Mouse (Mus musculus) T-helper 1 cell (primary cell): ENCODE measurements around the gene Drosha.

Experiments
- in situ Hi-C: fragments of 300-600 bp; cut with MboI, MseI; formaldehyde crosslinking; loops from one replicate; pipeline ENCODE4 v1.15.1; 2025; ENCODE audit warnings: high pct_unique_total_duplicates

Drosha gene

DNA sequence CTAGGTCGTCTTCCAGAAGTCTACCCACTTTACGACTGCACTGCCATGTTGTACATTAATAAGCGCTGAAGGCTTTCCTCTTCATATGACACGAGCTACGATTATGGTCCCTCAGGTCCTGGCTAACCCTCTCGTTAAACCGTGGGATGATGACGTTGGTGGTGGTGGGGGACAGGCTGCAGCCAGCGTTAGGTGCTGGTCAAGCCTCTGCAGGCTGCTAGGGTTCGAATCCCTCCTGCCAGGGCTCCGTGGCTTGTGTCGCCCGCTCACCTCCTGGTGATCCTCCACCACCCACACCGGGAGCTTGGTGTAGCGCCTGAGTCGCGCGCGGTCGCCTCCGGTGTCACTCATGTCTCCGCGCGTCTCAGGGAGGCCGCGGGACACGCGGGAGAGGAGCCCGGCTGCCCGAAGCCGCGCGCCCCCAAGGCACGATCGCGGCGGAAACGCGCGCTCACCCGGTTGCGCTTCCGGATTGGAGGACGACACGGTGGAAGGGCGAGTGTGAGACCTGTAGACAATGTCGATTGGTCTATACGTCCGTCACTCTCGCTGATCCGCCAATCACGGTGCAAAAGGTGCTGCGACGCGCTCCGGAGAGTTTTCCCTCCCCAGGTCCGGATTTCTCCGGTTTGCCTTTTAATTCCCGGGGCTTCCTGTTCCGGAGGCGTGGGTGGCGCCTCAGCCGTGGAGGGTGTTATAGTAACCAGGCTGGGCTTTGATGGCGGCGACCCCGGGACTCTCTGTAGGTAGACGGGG, at the start of gene Drosha, which contains the start of gene 6030458C11Rik:
Gene Drosha, plus strand, starts transcription at position 619 of the 756 bp plus-strand sequence.
Gene 6030458C11Rik, minus strand, starts transcription at position 453 of the 756 bp plus-strand sequence.
- in situ Hi-C loops = loop anchor here (25.0 kb wide), 2 partner anchors 812 to 1437 kb away; partner anchors contain the start of gene Tars

- in situ Hi-C loops = loop anchor here (5.0 kb wide), 1 partner anchor 34 kb away; no protein-coding TSS in a partner anchor
Observed at GRCm38 (mm10) chr15:12781296-12781695, 43.3 kb upstream of the Drosha start.

- in situ Hi-C loops = loop anchor here (5.0 kb wide), 1 partner anchor 35 kb away; no protein-coding TSS in a partner anchor
Observed at GRCm38 (mm10) chr15:12781729-12782326, 42.8 kb upstream of the Drosha start.

DNA sequence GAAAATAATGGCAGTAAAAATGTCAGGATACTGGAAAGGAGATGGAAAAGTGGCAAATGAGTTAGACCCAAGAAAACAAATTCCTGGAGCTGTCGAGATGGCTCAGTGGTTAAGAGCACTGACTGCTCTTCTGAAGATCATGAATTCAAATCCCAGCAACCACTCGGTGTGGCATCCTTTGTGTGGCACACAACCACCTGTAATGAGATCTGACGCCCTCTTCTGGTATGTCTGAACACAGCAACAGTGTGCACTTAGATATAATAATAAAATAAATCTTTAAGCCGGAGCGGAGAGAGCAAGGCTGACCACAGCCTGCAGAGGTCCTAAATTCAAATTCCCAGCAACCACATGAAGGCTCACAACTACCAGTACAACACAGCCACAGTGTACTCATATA, 36.1 kb upstream of the Drosha start:
- in situ Hi-C loops = no loop called here

DNA sequence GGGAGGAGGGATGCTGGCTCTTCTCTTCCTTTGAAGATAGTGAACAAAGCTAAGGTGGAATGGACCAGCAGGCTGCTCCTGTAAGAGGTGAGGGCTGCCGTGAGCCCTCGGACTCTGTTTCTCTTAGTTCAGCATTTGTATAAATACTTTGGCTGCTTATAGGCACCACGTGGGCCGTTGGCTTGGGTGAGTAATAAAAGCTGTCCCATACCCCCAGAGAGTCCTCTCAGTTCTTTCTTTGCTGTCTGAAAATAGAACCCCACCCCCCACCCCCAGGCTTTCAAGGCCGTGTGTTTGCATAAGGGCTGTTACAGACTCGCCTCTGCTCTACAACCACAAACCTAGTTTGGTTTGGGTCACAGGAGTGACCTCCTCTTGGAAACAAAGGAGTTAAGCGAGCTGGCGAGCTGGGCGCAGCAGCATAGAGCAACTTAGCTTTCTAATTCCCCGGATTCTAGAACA, 35.2 kb upstream of the Drosha start:
- in situ Hi-C loops = no loop called here

DNA sequence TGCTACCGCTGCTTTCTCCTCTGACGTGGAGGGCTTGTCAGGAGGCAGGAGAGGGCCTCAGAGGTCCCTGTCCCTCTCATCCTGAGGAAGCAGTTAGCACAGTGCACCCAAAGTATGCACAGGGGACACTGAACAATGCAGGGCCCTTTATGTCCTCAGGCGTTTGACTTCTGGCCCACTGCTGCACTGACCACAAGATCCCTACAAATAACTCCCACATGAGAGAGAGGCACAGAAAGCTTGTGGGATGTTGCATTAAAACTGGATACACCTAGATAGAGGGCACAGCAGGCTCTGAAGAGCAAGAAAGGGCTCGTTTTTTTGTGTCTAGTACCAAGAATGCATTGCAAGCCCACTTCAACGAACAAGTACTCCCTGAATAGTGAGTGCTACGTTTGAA, 30.3 kb upstream of the Drosha start:
- in situ Hi-C loops = no loop called here

DNA sequence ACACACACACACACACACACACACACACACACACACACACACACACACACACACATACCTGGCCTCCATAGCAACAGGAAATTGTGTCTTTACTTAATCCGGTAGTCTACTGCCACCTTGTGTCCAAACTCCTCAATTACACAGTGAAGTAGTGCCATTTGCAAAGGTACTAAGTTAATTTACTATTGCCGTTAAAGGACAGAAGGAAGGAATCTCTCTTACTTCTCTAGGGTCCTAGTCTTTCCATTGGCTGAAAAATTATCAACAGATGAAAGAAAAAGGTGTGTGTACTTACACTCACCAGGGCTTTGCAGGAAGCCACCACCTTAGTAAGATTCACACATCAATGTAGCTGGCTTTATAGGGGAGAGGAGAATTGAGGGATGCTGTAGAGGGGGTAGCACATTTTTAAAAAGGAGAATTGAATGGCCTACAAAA, 29.1 kb upstream of the Drosha start:
- in situ Hi-C loops = loop anchor here (5.0 kb wide), 2 partner anchors 208 to 423 kb away; no protein-coding TSS in a partner anchor

- in situ Hi-C loops = loop anchor here (5.0 kb wide), 2 partner anchors 209 to 424 kb away; no protein-coding TSS in a partner anchor
Observed at GRCm38 (mm10) chr15:12795909-12796470, 28.6 kb upstream of the Drosha start.

- in situ Hi-C loops = loop anchor here (5.0 kb wide), 2 partner anchors 211 to 426 kb away; no protein-coding TSS in a partner anchor
Observed at GRCm38 (mm10) chr15:12798043-12798442, 26.6 kb upstream of the Drosha start.

- in situ Hi-C loops = loop anchor here (25.0 kb wide), 2 partner anchors 788 to 1413 kb away; partner anchors contain the start of gene Tars
Observed at GRCm38 (mm10) chr15:12800405-12801141, 24.0 kb upstream of the Drosha start.

- in situ Hi-C loops = loop anchor here (25.0 kb wide), 2 partner anchors 789 to 1414 kb away; partner anchors contain the start of gene Tars
Observed at GRCm38 (mm10) chr15:12801142-12801506, 23.5 kb upstream of the Drosha start.

- in situ Hi-C loops = loop anchor here (25.0 kb wide), 2 partner anchors 793 to 1418 kb away; partner anchors contain the start of gene Tars
Observed at GRCm38 (mm10) chr15:12805071-12805470, 19.5 kb upstream of the Drosha start.

DNA sequence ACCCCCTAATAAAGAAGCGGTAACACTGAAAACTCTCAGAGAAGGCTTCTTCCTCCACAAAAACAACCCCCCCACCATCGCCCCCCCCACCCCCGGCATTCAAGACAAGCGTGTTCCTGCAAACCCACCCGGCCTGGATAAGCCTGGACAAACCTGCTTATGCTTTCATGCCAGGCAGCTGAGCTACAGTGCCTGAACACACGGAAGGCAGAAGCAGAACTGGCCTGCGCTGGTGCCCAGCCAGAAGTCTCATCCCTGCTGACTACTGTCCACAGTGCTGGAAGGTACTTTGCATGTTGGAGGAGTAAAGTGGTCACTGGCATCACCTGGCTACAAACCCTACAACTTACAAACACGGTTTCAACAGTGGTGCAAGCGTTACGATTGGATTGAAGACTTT, 17.5 kb upstream of the Drosha start:
- in situ Hi-C loops = loop anchor here (25.0 kb wide), 2 partner anchors 795 to 1420 kb away; partner anchors contain the start of gene Tars

DNA sequence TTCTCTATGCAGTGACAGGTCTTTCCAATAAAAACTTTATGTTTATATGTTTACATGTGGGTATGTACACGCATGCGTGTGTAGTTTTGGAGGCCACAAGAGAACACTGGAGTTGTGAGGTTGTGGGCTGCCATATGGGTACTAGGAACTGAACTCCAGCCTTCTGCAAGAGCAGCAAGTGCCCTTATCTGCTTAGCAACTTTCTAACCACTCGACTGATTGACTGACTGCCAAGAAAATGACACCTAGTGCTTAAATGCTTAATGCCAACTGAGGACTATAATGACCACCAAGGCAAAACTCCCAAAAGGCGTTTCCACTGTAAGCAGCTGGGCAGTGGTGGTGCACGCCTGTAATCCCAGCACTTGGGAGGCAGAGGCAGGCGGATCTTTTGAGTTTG, 15.3 kb upstream of the Drosha start:
- in situ Hi-C loops = loop anchor here (25.0 kb wide), 2 partner anchors 797 to 1422 kb away; partner anchors contain the start of gene Tars

GRCm38 (mm10) chr15:12812646-12813045, 12.0 kb upstream of the Drosha start:
- in situ Hi-C loops = loop anchor here (25.0 kb wide), 2 partner anchors 800 to 1425 kb away; partner anchors contain the start of gene Tars

- in situ Hi-C loops = loop anchor here (25.0 kb wide), 2 partner anchors 805 to 1430 kb away; partner anchors contain the start of gene Tars
Observed at GRCm38 (mm10) chr15:12817592-12817991, 7.0 kb upstream of the Drosha start.

GRCm38 (mm10) chr15:12822416-12823395, 1.9 kb upstream of the Drosha start:
- in situ Hi-C loops = loop anchor here (25.0 kb wide), 2 partner anchors 810 to 1435 kb away; partner anchors contain the start of gene Tars

DNA sequence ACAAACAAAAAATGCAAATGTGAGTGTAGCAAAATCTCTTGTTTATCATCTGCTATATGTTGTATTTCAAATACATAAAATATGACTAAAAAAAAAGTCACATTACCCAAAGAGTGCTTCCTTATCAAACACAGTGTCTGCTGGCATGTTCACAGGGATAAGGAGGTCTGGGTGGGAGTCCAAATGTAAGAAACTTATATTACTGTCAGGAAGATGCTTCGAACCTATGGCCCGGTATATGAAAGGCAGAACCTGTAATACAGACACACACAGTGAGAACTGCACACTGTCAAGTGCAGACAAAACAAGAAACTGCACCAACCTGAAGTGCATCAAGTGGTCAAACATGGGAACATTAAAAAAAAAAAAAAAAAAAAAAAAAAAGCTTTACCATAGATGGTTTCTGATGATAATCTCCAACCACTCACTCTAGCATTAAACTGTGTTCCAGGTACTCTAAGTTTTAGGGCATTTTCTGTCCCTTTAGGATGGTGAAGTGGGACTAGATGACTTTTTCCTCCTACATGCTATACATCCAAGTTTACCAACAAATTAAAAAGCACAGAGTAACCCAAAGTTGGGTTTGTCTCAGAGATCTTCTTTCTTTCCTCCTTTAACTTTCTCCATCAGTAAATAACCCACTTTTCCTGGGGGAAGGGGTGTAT, 1.0 kb upstream of the Drosha start:
- in situ Hi-C loops = loop anchor here (25.0 kb wide), 2 partner anchors 811 to 1436 kb away; partner anchors contain the start of gene Tars

- in situ Hi-C loops = loop anchor here (25.0 kb wide), 3 partner anchors 663 to 1438 kb away; partner anchors contain the start of gene Tars
Observed at GRCm38 (mm10) chr15:12824965-12825364, 350 bp downstream of the Drosha start.
